18 mouse cellular contexts compared by ENCODE assay signal in genomic region chr1:39984331-39984730, GRCm38 (mm10).
"Had no signal": no experiment of that assay in that cellular context is flagged by ENCODE, and none has a peak within 500 bp of the region (broad histone marks: within the 10 kb centered on the region; RNA-seq: fewer than 3 reads in every experiment).

No protein-coding gene starts in this region.

- H3K4me1 ChIP-seq: liver, embryonic 13.5 days had no signal

- DNase-seq: kidney, adult 18-20 months; kidney, postnatal 10 days; kidney, postnatal 36 days; layer of hippocampus, postnatal 36 days; left cerebral cortex, postnatal 4 days; liver, embryonic 13.5 days; lung, adult 2 months; lung, postnatal 14 days; lung, postnatal 4 days; thymus, adult 18-20 months; thymus, postnatal 14 days; thymus, postnatal 4 days had no signal

- ATAC-seq: inflammation-experienced regulatory T-cells, adult 6 months; intestine, embryonic 16.5 days; midbrain, embryonic 15.5 days had no signal

- H3K9me3 ChIP-seq: liver, embryonic 13.5 days; midbrain, embryonic 15.5 days had no signal

- H3K9ac ChIP-seq: liver, embryonic 13.5 days; midbrain, embryonic 15.5 days had no signal

- H3K27me3 ChIP-seq: liver, embryonic 13.5 days; midbrain, embryonic 15.5 days had no signal

- H3K27ac ChIP-seq: left cerebral cortex, adult 2 months; liver, embryonic 13.5 days; midbrain, embryonic 15.5 days; stomach, postnatal 0 days had no signal

- H3K4me2 ChIP-seq: liver, embryonic 13.5 days; midbrain, embryonic 11.5 days; midbrain, embryonic 15.5 days had no signal

- H3K4me3 ChIP-seq: left cerebral cortex, adult 2 months; liver, embryonic 13.5 days; midbrain, embryonic 15.5 days had no signal
